Mouse (Mus musculus) limb, embryonic 11.5 days (tissue): Measurements from ENCODE around the gene Rab30. TPM values are rescaled to one million over a fixed set of nuclear protein-coding genes. Genes with fewer than 3 reads are reported as not detected.
A peak's percentile ranks its signal among the peaks of the same experiment; 100 is the strongest.
"Not testable (repeated sequence)": the region's sequence is repeated elsewhere in the genome, so short reads cannot be mapped to it uniquely, and the experiment has no call there.

Experiments used
- ATAC-seq: fragments of 200-750 bp; cut with Nextera tagmentation; 2 replicates; pipeline ENCODE4 v1.8.0; 2017; ENCODE audit warnings: low read depth; ENCODE audit not compliant: insufficient number of reproducible peaks, low FRiP score, low TSS enrichment
- DNase-seq: peaks from one replicate; pipeline ENCODE4 v3.0.0-alpha.2; 2015; ENCODE audit warnings: low spot score
- H3K27ac ChIP-seq: fragments of 300-500 bp; sonication (generic); replicated peaks from 2 replicates; pipeline ENCODE4 v1.5.1; 2014; ENCODE audit warnings: low read depth, mild to moderate bottlenecking, low read length
- H3K27me3 ChIP-seq: fragments of 300-500 bp; sonication (generic); 2 replicates; pipeline ENCODE4 v1.6.1; 2014; ENCODE audit warnings: mild to moderate bottlenecking, low read length, mixed read lengths; ENCODE audit not compliant: control insufficient read depth, insufficient read depth
- H3K36me3 ChIP-seq: fragments of 300-500 bp; sonication (generic); 2 replicates; pipeline ENCODE4 v1.6.1; 2014; ENCODE audit warnings: mild to moderate bottlenecking, low read length, moderate library complexity, mixed read lengths; ENCODE audit not compliant: control insufficient read depth, insufficient read depth
- H3K4me1 ChIP-seq: fragments of 300-500 bp; sonication (generic); 2 replicates; pipeline ENCODE4 v1.6.1; 2014; ENCODE audit warnings: low read length, mixed read lengths; ENCODE audit not compliant: control insufficient read depth, insufficient read depth
- H3K4me2 ChIP-seq: fragments of 300-500 bp; sonication (generic); 2 replicates; pipeline ENCODE4 v1.6.1; 2014; ENCODE audit warnings: low read depth, mild to moderate bottlenecking, moderate library complexity; ENCODE audit not compliant: severe bottlenecking
- H3K4me3 ChIP-seq: fragments of 300-500 bp; sonication (generic); 2 replicates; pipeline ENCODE4 v1.5.1; 2014; ENCODE audit warnings: low read depth, low read length
- H3K9ac ChIP-seq: fragments of 300-500 bp; sonication (generic); 2 replicates; pipeline ENCODE4 v1.6.1; 2014; ENCODE audit warnings: mild to moderate bottlenecking, low read length
- H3K9me3 ChIP-seq: fragments of 300-500 bp; sonication (generic); 2 replicates; pipeline ENCODE4 v1.6.1; 2016; ENCODE audit warnings: low read length; ENCODE audit not compliant: control insufficient read depth
- WGBS: fragments of 180-500 bp; shearing (Covaris S2); extraction: QIAGEN DNeasy Blood & Tissue Kit; methylation state at CpG from one replicate; pipeline ENCODE4 v1.1.7; 2014; 5-methylcytosine and 5-hydroxymethylcytosine counted together
- polyA plus RNA-seq: library from polyadenylated mRNA; unstranded; fragments of >200 nt; fragmentation: Nextera tagmentation; extraction: Ambion mirVana; gene quantifications from 2 replicates; pipeline ENCODE4 v1.2.1, GENCODE M21; 2014

The Rab30 gene
- polyA plus RNA-seq, 1 experiment from 2014 or later, result 11.5 TPM

- WGBS, result 67% methylated on average over 3 of the region's 3 CpGs
- no peak for DNase-seq
Observed at GRCm38 (mm10) chr7:92720156-92720905, 21.1 kb upstream of the Rab30 start.

GRCm38 (mm10) chr7:92723750-92724149 lies 17.7 kb upstream of the Rab30 start:
- DNase-seq (no peak), ATAC-seq (no peak)
- H3K27me3 ChIP-seq, result no peaks in the 10 kb centered on the region
- no peaks in the 10 kb centered on the region for H3K4me1 ChIP-seq
- WGBS, result 34% methylated on average over 3 of the region's 3 CpGs
- H3K9ac ChIP-seq, result no peak overlapping the region
- no peaks in the 10 kb centered on the region for H3K36me3 ChIP-seq
- H3K9me3 ChIP-seq, result no peaks in the 10 kb centered on the region
- no peak overlapping the region for H3K4me2 ChIP-seq
- H3K27ac ChIP-seq, result no peak overlapping the region
- H3K4me3 ChIP-seq, result no peak overlapping the region

More at GRCm38 (mm10) chr7:92720156-92720905, 21.1 kb upstream of the Rab30 start:
- no peak for ATAC-seq
- H3K4me1 ChIP-seq, result no peaks in the 10 kb centered on the region
- no peaks in the 10 kb centered on the region for H3K9me3 ChIP-seq
- H3K9ac ChIP-seq, result no peak overlapping the region
- H3K4me3 ChIP-seq, result no peak overlapping the region
- H3K36me3 ChIP-seq, result no peaks in the 10 kb centered on the region
- H3K27me3 ChIP-seq, result no peaks in the 10 kb centered on the region
- H3K4me2 ChIP-seq, result no peak overlapping the region
- H3K27ac ChIP-seq, result no peak overlapping the region

DNA sequence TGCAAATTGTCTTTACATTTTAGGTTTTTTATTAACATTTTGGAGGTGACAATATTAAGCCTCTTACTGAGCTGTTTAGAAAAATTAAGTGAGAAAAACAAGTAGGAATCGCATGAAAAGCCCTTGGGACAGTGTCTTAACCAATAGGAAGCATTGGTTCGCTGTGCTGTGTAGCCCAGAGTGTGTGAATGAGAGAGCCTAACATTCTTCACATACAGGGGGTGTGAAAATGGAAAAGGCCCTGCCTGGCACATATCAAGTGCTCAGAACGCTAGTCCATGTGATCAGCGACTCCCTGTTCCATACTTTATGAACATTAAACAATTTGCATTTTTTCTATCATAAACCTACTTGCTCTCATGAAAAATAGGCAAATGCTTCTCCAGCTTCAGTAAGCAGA lies 17.1 kb upstream of the Rab30 start:
- H3K27me3 ChIP-seq, result no peaks in the 10 kb centered on the region
- no peak overlapping the region for H3K9ac ChIP-seq
- H3K4me2 ChIP-seq, result no peak overlapping the region
- H3K36me3 ChIP-seq, result no peaks in the 10 kb centered on the region
- no peaks in the 10 kb centered on the region for H3K4me1 ChIP-seq
- no peaks in the 10 kb centered on the region for H3K9me3 ChIP-seq
- no peak overlapping the region for H3K4me3 ChIP-seq
- WGBS, result 70% methylated on average over 4 of the region's 4 CpGs
- no peak for ATAC-seq
- H3K27ac ChIP-seq, result no peak overlapping the region
- DNase-seq, result no peak

DNA sequence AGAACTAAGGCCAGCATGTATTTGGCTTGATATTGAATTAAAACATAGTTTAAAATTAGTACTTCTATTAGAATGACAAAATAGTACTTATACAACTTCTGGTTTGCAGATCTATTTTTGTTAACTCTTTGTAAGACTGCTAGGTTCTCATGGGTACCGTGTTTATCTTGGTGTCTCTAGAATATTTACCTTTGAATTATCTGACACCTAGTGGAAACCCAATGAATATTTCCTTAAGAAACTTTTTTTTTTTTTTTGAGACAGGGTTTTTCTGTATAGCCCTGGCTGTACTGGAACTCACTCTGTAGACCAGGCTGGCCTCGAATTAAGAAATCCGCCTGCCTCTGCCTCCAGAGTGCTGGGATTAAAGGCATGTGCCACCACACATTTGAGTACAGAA lies 11.8 kb upstream of the Rab30 start:
- H3K4me3 ChIP-seq, H3K4me1 ChIP-seq, ATAC-seq, H3K36me3 ChIP-seq, DNase-seq, H3K27ac ChIP-seq, H3K4me2 ChIP-seq, H3K9me3 ChIP-seq, H3K9ac ChIP-seq, H3K27me3 ChIP-seq: not testable (repeated sequence)
- 81% methylated on average over 3 of the region's 3 CpGs for WGBS

GRCm38 (mm10) chr7:92730465-92730864 lies 10.9 kb upstream of the Rab30 start:
- H3K4me2 ChIP-seq, result no peak overlapping the region
- ATAC-seq, result no peak
- H3K27ac ChIP-seq, result no peak overlapping the region
- no peak overlapping the region for H3K4me3 ChIP-seq
- no peaks in the 10 kb centered on the region for H3K27me3 ChIP-seq
- no peak for DNase-seq
- H3K9ac ChIP-seq, result no peak overlapping the region
- WGBS, result 80% methylated on average over 4 of the region's 4 CpGs
- H3K4me1 ChIP-seq, result no peaks in the 10 kb centered on the region
- H3K9me3 ChIP-seq, result no peaks in the 10 kb centered on the region
- no peaks in the 10 kb centered on the region for H3K36me3 ChIP-seq

GRCm38 (mm10) chr7:92730959-92731358 lies 10.4 kb upstream of the Rab30 start:
- Histone ChIP-seq H3K9ac (no peak overlapping the region), H3K4me2 (no peak overlapping the region), H3K27ac (no peak overlapping the region), H3K4me1 (no peaks in the 10 kb centered on the region), H3K27me3 (no peaks in the 10 kb centered on the region), H3K4me3 (no peak overlapping the region), H3K9me3 (no peaks in the 10 kb centered on the region), H3K36me3 (no peaks in the 10 kb centered on the region)
- no peak for ATAC-seq
- 76% methylated on average over 3 of the region's 3 CpGs for WGBS
- no peak for DNase-seq

- Histone ChIP-seq H3K27me3 (no peaks in the 10 kb centered on the region), H3K36me3 (peaks cover 2% of the 10 kb centered on the region; the same call in 1 of the 2 replicates), H3K4me1 (no peaks in the 10 kb centered on the region), H3K27ac (no peak overlapping the region), H3K4me3 (no peak overlapping the region), H3K9me3 (no peaks in the 10 kb centered on the region), H3K9ac (no peak overlapping the region), H3K4me2 (no peak overlapping the region)
- 91% methylated on average over 7 of the region's 7 CpGs for WGBS
- DNase-seq (no peak), ATAC-seq (no peak)
Observed at GRCm38 (mm10) chr7:92732136-92732535, 9.3 kb upstream of the Rab30 start.

DNA sequence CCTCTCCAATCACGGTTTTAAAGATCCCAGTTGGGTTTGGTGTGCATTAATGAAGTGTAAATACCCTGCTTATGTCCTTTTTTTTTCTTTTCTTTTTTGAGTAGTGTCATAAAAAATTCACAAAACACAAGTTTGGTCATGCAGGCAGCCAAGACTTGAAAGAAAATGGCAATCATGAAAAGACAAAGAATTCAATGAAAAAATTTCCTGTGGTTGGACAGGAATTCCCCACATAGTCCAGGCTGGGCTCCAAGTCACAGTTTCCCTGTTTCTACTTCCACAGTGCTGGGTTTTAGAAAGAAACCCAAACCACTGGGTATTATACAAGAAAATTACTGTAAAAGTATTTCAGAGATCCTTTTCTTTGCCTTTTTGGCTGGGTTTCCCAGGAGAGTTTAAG lies 3.8 kb upstream of the Rab30 start:
- Histone ChIP-seq H3K9ac (no peak overlapping the region), H3K9me3 (no peaks in the 10 kb centered on the region), H3K4me3 (no peak overlapping the region), H3K36me3 (peaks cover 2% of the 10 kb centered on the region; the same call in 1 of the 2 replicates), H3K27me3 (no peaks in the 10 kb centered on the region), H3K4me1 (no peaks in the 10 kb centered on the region), H3K27ac (no peak overlapping the region), H3K4me2 (no peak overlapping the region)
- DNase-seq (no peak), ATAC-seq (no peak)
- WGBS, result 98% methylated on average over 1 of the region's 1 CpGs

DNA sequence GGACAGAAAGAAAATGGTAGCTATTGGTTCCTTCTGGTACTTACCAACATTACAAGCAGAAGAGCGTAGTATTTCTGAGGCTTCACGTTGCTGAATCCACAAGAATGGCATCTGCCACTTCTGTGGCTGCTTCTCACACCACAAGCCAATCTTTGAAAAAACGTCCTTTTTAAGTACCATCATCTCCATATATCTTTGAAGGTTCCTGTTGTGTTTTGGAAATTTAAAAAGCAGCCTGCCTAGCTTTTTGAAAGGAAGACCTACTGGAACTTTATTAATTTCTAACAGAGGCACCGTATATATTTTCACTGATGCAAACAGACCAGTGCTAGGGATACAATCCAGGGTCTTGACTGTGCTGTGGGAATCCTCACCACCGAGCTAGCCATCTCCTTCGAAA lies 1.4 kb upstream of the Rab30 start:
- peak overlapping the region; percentile 98 for H3K9ac ChIP-seq
- H3K27ac ChIP-seq, result no peak overlapping the region

More for the DNA sequence above, 1.4 kb upstream of the Rab30 start:
- no peaks in the 10 kb centered on the region for H3K27me3 ChIP-seq
- ATAC-seq (no peak), DNase-seq (no peak)
- no peaks in the 10 kb centered on the region for H3K9me3 ChIP-seq
- peaks cover 6% of the 10 kb centered on the region; the same call in 1 of the 2 replicates for H3K4me1 ChIP-seq
- H3K4me3 ChIP-seq, result peak overlapping the region; percentile 76
- WGBS, result 54% methylated on average over 6 of the region's 6 CpGs
- H3K36me3 ChIP-seq, result peaks cover 2% of the 10 kb centered on the region; the same call in 1 of the 2 replicates
- peak overlapping the region; percentile 89 for H3K4me2 ChIP-seq
